Mouse (Mus musculus): ENCODE measurements around the gene Olfr1136. TPM values are rescaled to one million over a fixed set of nuclear protein-coding genes. Genes with fewer than 3 reads are reported as not detected.

The Olfr1136 gene
- polyA plus RNA-seq (2015; fragmentation: Nextera tagmentation; extraction: Ambion mirVana), result not detected in 2 replicates

GRCm38 (mm10) chr2:87693847-87694246 is at the start of gene Olfr1136:
TSS of gene Olfr1136 (minus strand) at chr2:87693947.
- no peaks in the 10 kb centered on the region for H3K36me3 ChIP-seq
- H3K4me2 ChIP-seq, result no peak within 1 kb of the TSS

GRCm38 (mm10) chr2:87743452-87743851 is 49.7 kb upstream of the Olfr1136 start, which contains the start of gene Olfr1140:
TSS of gene Olfr1140 (plus strand) at chr2:87743752.
- ATAC-seq (ENCODE audit: low read depth), result no peak
- H3K27ac ChIP-seq (replicated peaks), result no peak within 1 kb of the TSS
- H3K27me3 ChIP-seq, result no peaks in the 10 kb centered on the region
- H3K4me1 ChIP-seq (replicated peaks), result no peaks in the 10 kb centered on the region
- H3K4me2 ChIP-seq, result no peak within 1 kb of the TSS
- no peak within 1 kb of the TSS for H3K4me3 ChIP-seq
- no peaks in the 10 kb centered on the region for H3K36me3 ChIP-seq
- no peaks in the 10 kb centered on the region for H3K9me3 ChIP-seq
- WGBS, result 70% methylated on average over 3 of the region's 3 CpGs
- H3K9ac ChIP-seq, result no peak within 1 kb of the TSS

More at GRCm38 (mm10) chr2:87693847-87694246, at the start of gene Olfr1136:
- Histone ChIP-seq H3K9me3 (no peaks in the 10 kb centered on the region), H3K4me3 (no peak within 1 kb of the TSS), H3K9ac (no peak within 1 kb of the TSS), H3K27ac (replicated peaks) (no peak within 1 kb of the TSS), H3K27me3 (no peaks in the 10 kb centered on the region), H3K4me1 (replicated peaks) (no peaks in the 10 kb centered on the region)
- ATAC-seq (ENCODE audit: low read depth), result no peak

GRCm38 (mm10) chr2:87739878-87740277 is 46.1 kb upstream of the Olfr1136 start, which contains the start of gene Olfr1138:
TSS of gene Olfr1138 (minus strand) at chr2:87739978.
- H3K27ac ChIP-seq (replicated peaks), result no peak within 1 kb of the TSS
- no peaks in the 10 kb centered on the region for H3K27me3 ChIP-seq
- H3K36me3 ChIP-seq, result no peaks in the 10 kb centered on the region
- H3K4me3 ChIP-seq, result no peak within 1 kb of the TSS
- H3K9me3 ChIP-seq, result no peaks in the 10 kb centered on the region
- ATAC-seq (ENCODE audit: low read depth), result no peak
- H3K4me2 ChIP-seq, result no peak within 1 kb of the TSS
- H3K4me1 ChIP-seq (replicated peaks), result no peaks in the 10 kb centered on the region
- no peak within 1 kb of the TSS for H3K9ac ChIP-seq
- WGBS, result 89% methylated on average over 1 of the region's 1 CpGs

GRCm38 (mm10) chr2:87713079-87713478 is 19.3 kb upstream of the Olfr1136 start, which contains the start of gene Olfr1137:
TSS of gene Olfr1137 (minus strand) at chr2:87713179.
- Histone ChIP-seq H3K27ac (replicated peaks) (no peak within 1 kb of the TSS), H3K9me3 (no peaks in the 10 kb centered on the region), H3K4me2 (no peak within 1 kb of the TSS), H3K4me3 (no peak within 1 kb of the TSS), H3K27me3 (no peaks in the 10 kb centered on the region), H3K9ac (no peak within 1 kb of the TSS), H3K36me3 (no peaks in the 10 kb centered on the region), H3K4me1 (replicated peaks) (no peaks in the 10 kb centered on the region)
- ATAC-seq (ENCODE audit: low read depth), result no peak

- ATAC-seq (ENCODE audit: low read depth), result no peak
- no peaks in the 10 kb centered on the region for H3K36me3 ChIP-seq
- 18% methylated on average over 1 of the region's 1 CpGs for WGBS
Measured at GRCm38 (mm10) chr2:87673564-87673963, 20.2 kb downstream of the Olfr1136 start, which contains the start of gene Olfr1135. TSS of gene Olfr1135 (minus strand) at chr2:87673664.

GRCm38 (mm10) chr2:87658360-87658759 is 35.4 kb downstream of the Olfr1136 start, which contains the start of gene Olfr1134:
TSS of gene Olfr1134 (minus strand) at chr2:87658460.
- Histone ChIP-seq H3K36me3 (no peaks in the 10 kb centered on the region), H3K4me3 (no peak within 1 kb of the TSS), H3K9ac (no peak within 1 kb of the TSS), H3K9me3 (no peaks in the 10 kb centered on the region), H3K27me3 (no peaks in the 10 kb centered on the region), H3K4me1 (replicated peaks) (no peaks in the 10 kb centered on the region), H3K27ac (replicated peaks) (no peak within 1 kb of the TSS), H3K4me2 (no peak within 1 kb of the TSS)
- no peak for ATAC-seq (ENCODE audit: low read depth)
- WGBS, result 94% methylated on average over 2 of the region's 2 CpGs

More at GRCm38 (mm10) chr2:87673564-87673963, 20.2 kb downstream of the Olfr1136 start, which contains the start of gene Olfr1135:
- Histone ChIP-seq H3K4me2 (no peak within 1 kb of the TSS), H3K9ac (no peak within 1 kb of the TSS), H3K27me3 (no peaks in the 10 kb centered on the region), H3K27ac (replicated peaks) (no peak within 1 kb of the TSS), H3K4me1 (replicated peaks) (no peaks in the 10 kb centered on the region), H3K4me3 (no peak within 1 kb of the TSS), H3K9me3 (no peaks in the 10 kb centered on the region)

GRCm38 (mm10) chr2:87647274-87647673 is 46.5 kb downstream of the Olfr1136 start, which contains the start of gene Olfr1133:
TSS of gene Olfr1133 (minus strand) at chr2:87647374.
- Histone ChIP-seq H3K9me3 (no peaks in the 10 kb centered on the region), H3K9ac (no peak within 1 kb of the TSS), H3K4me3 (no peak within 1 kb of the TSS), H3K4me2 (no peak within 1 kb of the TSS), H3K27me3 (no peaks in the 10 kb centered on the region), H3K4me1 (replicated peaks) (no peaks in the 10 kb centered on the region), H3K36me3 (no peaks in the 10 kb centered on the region), H3K27ac (replicated peaks) (no peak within 1 kb of the TSS)
- ATAC-seq (ENCODE audit: low read depth), result no peak

Other genes starting within 250 kb of the Olfr1136 start
- gene Olfr1126, start 240.0 kb downstream of the Olfr1136 start, polyA plus RNA-seq (2015; fragmentation: Nextera tagmentation; extraction: Ambion mirVana), result not detected in 2 replicates
- gene Pramel7, start 196.9 kb downstream of the Olfr1136 start, polyA plus RNA-seq (2015; fragmentation: Nextera tagmentation; extraction: Ambion mirVana), result not detected in 2 replicates
- not detected in 2 replicates for gene Pramel6, start 187.4 kb downstream of the Olfr1136 start, polyA plus RNA-seq (2015; fragmentation: Nextera tagmentation; extraction: Ambion mirVana)
- gene Olfr153, start 162.2 kb downstream of the Olfr1136 start, polyA plus RNA-seq (2015; fragmentation: Nextera tagmentation; extraction: Ambion mirVana), result not detected in 2 replicates
- gene Olfr1128, start 148.4 kb downstream of the Olfr1136 start, polyA plus RNA-seq (2015; fragmentation: Nextera tagmentation; extraction: Ambion mirVana), result not detected in 2 replicates
- gene Olfr1129, start 120.0 kb downstream of the Olfr1136 start, polyA plus RNA-seq (2015; fragmentation: Nextera tagmentation; extraction: Ambion mirVana), result not detected in 2 replicates
- gene Olfr1130, start 87.7 kb downstream of the Olfr1136 start, polyA plus RNA-seq (2015; fragmentation: Nextera tagmentation; extraction: Ambion mirVana), result not detected in 2 replicates
- not detected in 2 replicates for gene Olfr1131, start 66.8 kb downstream of the Olfr1136 start, polyA plus RNA-seq (2015; fragmentation: Nextera tagmentation; extraction: Ambion mirVana)
- not detected in 2 replicates for gene Olfr1132, start 56.4 kb downstream of the Olfr1136 start, polyA plus RNA-seq (2015; fragmentation: Nextera tagmentation; extraction: Ambion mirVana)
- not detected in 2 replicates for gene Olfr1133, start 46.6 kb downstream of the Olfr1136 start, polyA plus RNA-seq (2015; fragmentation: Nextera tagmentation; extraction: Ambion mirVana)
- gene Olfr1134, start 35.5 kb downstream of the Olfr1136 start, polyA plus RNA-seq (2015; fragmentation: Nextera tagmentation; extraction: Ambion mirVana), result not detected in 2 replicates
- gene Olfr1135, start 20.3 kb downstream of the Olfr1136 start, polyA plus RNA-seq (2015; fragmentation: Nextera tagmentation; extraction: Ambion mirVana), result not detected in 2 replicates
- not detected in 2 replicates for gene Olfr1137, start 19.2 kb upstream of the Olfr1136 start, polyA plus RNA-seq (2015; fragmentation: Nextera tagmentation; extraction: Ambion mirVana)
- not detected in 2 replicates for gene Olfr1138, start 46.0 kb upstream of the Olfr1136 start, polyA plus RNA-seq (2015; fragmentation: Nextera tagmentation; extraction: Ambion mirVana)
- not detected in 2 replicates for gene Olfr1140, start 49.8 kb upstream of the Olfr1136 start, polyA plus RNA-seq (2015; fragmentation: Nextera tagmentation; extraction: Ambion mirVana)
- gene Olfr1141, start 60.0 kb upstream of the Olfr1136 start, polyA plus RNA-seq (2015; fragmentation: Nextera tagmentation; extraction: Ambion mirVana), result not detected in 2 replicates
- gene Olfr152, start 85.5 kb upstream of the Olfr1136 start, polyA plus RNA-seq (2015; fragmentation: Nextera tagmentation; extraction: Ambion mirVana), result not detected in 2 replicates
- not detected in 2 replicates for gene Olfr1143, start 106.6 kb upstream of the Olfr1136 start, polyA plus RNA-seq (2015; fragmentation: Nextera tagmentation; extraction: Ambion mirVana)
- gene Olfr1145, start 115.9 kb upstream of the Olfr1136 start, polyA plus RNA-seq (2015; fragmentation: Nextera tagmentation; extraction: Ambion mirVana), result not detected in 2 replicates
- gene Olfr1148, start 136.6 kb upstream of the Olfr1136 start, polyA plus RNA-seq (2015; fragmentation: Nextera tagmentation; extraction: Ambion mirVana), result not detected in 2 replicates
- gene Olfr1150-ps1, start 150.0 kb upstream of the Olfr1136 start, polyA plus RNA-seq (2015; fragmentation: Nextera tagmentation; extraction: Ambion mirVana), result not detected in 2 replicates
- gene Olfr1151, start 161.9 kb upstream of the Olfr1136 start, polyA plus RNA-seq (2015; fragmentation: Nextera tagmentation; extraction: Ambion mirVana), result not detected in 2 replicates
- not detected in 2 replicates for gene Olfr1152, start 172.5 kb upstream of the Olfr1136 start, polyA plus RNA-seq (2015; fragmentation: Nextera tagmentation; extraction: Ambion mirVana)
- gene Olfr1153, start 201.0 kb upstream of the Olfr1136 start, polyA plus RNA-seq (2015; fragmentation: Nextera tagmentation; extraction: Ambion mirVana), result not detected in 2 replicates
- gene Olfr1154, start 211.2 kb upstream of the Olfr1136 start, polyA plus RNA-seq (2015; fragmentation: Nextera tagmentation; extraction: Ambion mirVana), result not detected in 2 replicates